Mouse (Mus musculus) heart, embryonic 15.5 days (tissue): ENCODE measurements around the gene Wdr77. TPM values are rescaled to one million over a fixed set of nuclear protein-coding genes. Genes with fewer than 3 reads are reported as not detected.
"Not testable (repeated sequence)": the region's sequence is repeated elsewhere in the genome, so short reads cannot be mapped to it uniquely, and the experiment has no call there.

Experiments
- ATAC-seq: fragments of 200-750 bp; cut with Nextera tagmentation; replicated peaks from 2 replicates; pipeline ENCODE4 v1.8.0; 2017; ENCODE audit warnings: low read depth, moderate TSS enrichment; ENCODE audit not compliant: insufficient number of reproducible peaks, insufficient read depth, low FRiP score
- H3K27ac ChIP-seq: fragments of 300-500 bp; sonication (generic); 2 replicates; pipeline ENCODE4 v1.5.1; 2015; ENCODE audit warnings: mild to moderate bottlenecking, inconsistent platforms
- H3K27me3 ChIP-seq: fragments of 300-500 bp; sonication (generic); 2 replicates; pipeline ENCODE4 v1.6.1; 2015; ENCODE audit warnings: inconsistent platforms
- H3K36me3 ChIP-seq: fragments of 300-500 bp; sonication (generic); 2 replicates; pipeline ENCODE4 v1.6.1; 2015; ENCODE audit warnings: mild to moderate bottlenecking, inconsistent platforms
- H3K4me1 ChIP-seq: fragments of 300-500 bp; sonication (generic); replicated peaks from 2 replicates; pipeline ENCODE4 v1.6.1; 2015; ENCODE audit warnings: inconsistent platforms
- H3K4me2 ChIP-seq: fragments of 300-500 bp; sonication (generic); 2 replicates; pipeline ENCODE4 v1.6.1; 2015; ENCODE audit warnings: inconsistent platforms, mild to moderate bottlenecking, moderate library complexity
- H3K4me3 ChIP-seq: fragments of 300-500 bp; sonication (generic); 2 replicates; pipeline ENCODE4 v1.5.1; 2015; ENCODE audit warnings: mild to moderate bottlenecking, inconsistent platforms
- H3K9ac ChIP-seq: fragments of 300-500 bp; sonication (generic); 2 replicates; pipeline ENCODE4 v1.6.1; 2015; ENCODE audit warnings: mild to moderate bottlenecking, inconsistent platforms
- H3K9me3 ChIP-seq: fragments of 300-500 bp; sonication (generic); replicated peaks from 2 replicates; pipeline ENCODE4 v1.6.1; 2016; ENCODE audit warnings: inconsistent platforms
- WGBS: fragments of 180-500 bp; shearing (Covaris S2); methylation state at CpG from one replicate; pipeline ENCODE4 v1.1.7; 2015; ENCODE audit warnings: mixed read lengths; 5-methylcytosine and 5-hydroxymethylcytosine counted together
- polyA plus RNA-seq: library from polyadenylated mRNA; unstranded; fragments of >200 nt; fragmentation: Nextera tagmentation; extraction: Ambion mirVana; gene quantifications from 2 replicates; pipeline ENCODE4 v1.2.1, GENCODE M21; 2015

The Wdr77 gene
- polyA plus RNA-seq: 69.9 and 92.3 TPM in 2 replicates

- Histone ChIP-seq H3K9me3 (no peaks in the 10 kb centered on the region), H3K9ac (peak within 1 kb of the TSS; percentile 99), H3K36me3 (peaks cover 48% of the 10 kb centered on the region), H3K27ac (peak within 1 kb of the TSS; percentile 96), H3K4me3 (peak within 1 kb of the TSS; percentile 98), H3K4me1 (peaks cover 37% of the 10 kb centered on the region), H3K4me2 (peak within 1 kb of the TSS; percentile 81), H3K27me3 (no peaks in the 10 kb centered on the region)
- under 1% methylated on average over 52 of the region's 52 CpGs for WGBS
- ATAC-seq: peak; percentile 95
These were observed at the start of gene Wdr77 for GRCm38 (mm10) chr3:105958974-105959580. Wdr77 (plus strand) TSS chr3:105959369.

GRCm38 (mm10) chr3:105910519-105911190 is 48.5 kb upstream of the Wdr77 start:
- H3K36me3 ChIP-seq: no peaks in the 10 kb centered on the region
- WGBS: 71% methylated on average over 11 of the region's 11 CpGs

GRCm38 (mm10) chr3:105912097-105912880 is 46.9 kb upstream of the Wdr77 start:
- no peak for ATAC-seq
- H3K4me3 ChIP-seq: no peak overlapping the region
- no peak overlapping the region for H3K27ac ChIP-seq
- H3K4me1 ChIP-seq: peaks cover 29% of the 10 kb centered on the region
- 55% methylated on average over 9 of the region's 9 CpGs for WGBS
- H3K27me3 ChIP-seq: no peaks in the 10 kb centered on the region
- no peak overlapping the region for H3K4me2 ChIP-seq
- H3K9ac ChIP-seq: no peak overlapping the region
- H3K9me3 ChIP-seq: no peaks in the 10 kb centered on the region
- H3K36me3 ChIP-seq: no peaks in the 10 kb centered on the region

More at GRCm38 (mm10) chr3:105910519-105911190, 48.5 kb upstream of the Wdr77 start:
- H3K4me1 ChIP-seq: peaks cover 29% of the 10 kb centered on the region
- no peaks in the 10 kb centered on the region for H3K9me3 ChIP-seq
- H3K4me2 ChIP-seq: no peak overlapping the region
- H3K9ac ChIP-seq: no peak overlapping the region
- ATAC-seq: no peak
- H3K4me3 ChIP-seq: no peak overlapping the region
- H3K27ac ChIP-seq: no peak overlapping the region
- H3K27me3 ChIP-seq: no peaks in the 10 kb centered on the region

- Histone ChIP-seq H3K4me2 (peak overlapping the region; percentile 17; the same call in 1 of the 2 replicates), H3K4me1 (peaks cover 26% of the 10 kb centered on the region), H3K9ac (no peak overlapping the region), H3K27ac (0 out of 2 replicates have a peak overlapping the region, but pooled peaks have one; percentile 20), H3K36me3 (no peaks in the 10 kb centered on the region), H3K27me3 (no peaks in the 10 kb centered on the region), H3K4me3 (no peak overlapping the region), H3K9me3 (no peaks in the 10 kb centered on the region)
- 12% methylated on average over 10 of the region's 10 CpGs for WGBS
- no peak; the same call in 1 of the 2 replicates for ATAC-seq
These were observed 45.1 kb upstream of the Wdr77 start for GRCm38 (mm10) chr3:105913839-105914681.

GRCm38 (mm10) chr3:105915281-105915680 is 43.9 kb upstream of the Wdr77 start:
- no peaks in the 10 kb centered on the region for H3K27me3 ChIP-seq
- 21% methylated on average over 1 of the region's 1 CpGs for WGBS
- H3K9me3 ChIP-seq: no peaks in the 10 kb centered on the region
- no peak for ATAC-seq
- H3K27ac ChIP-seq: no peak overlapping the region
- H3K4me3 ChIP-seq: no peak overlapping the region
- peaks cover 26% of the 10 kb centered on the region for H3K4me1 ChIP-seq
- H3K4me2 ChIP-seq: no peak overlapping the region
- H3K36me3 ChIP-seq: no peaks in the 10 kb centered on the region
- no peak overlapping the region for H3K9ac ChIP-seq

- ATAC-seq, H3K27ac ChIP-seq, H3K36me3 ChIP-seq, H3K9ac ChIP-seq, H3K27me3 ChIP-seq, H3K9me3 ChIP-seq, H3K4me3 ChIP-seq, H3K4me2 ChIP-seq: not testable (repeated sequence)
- peaks cover 26% of the 10 kb centered on the region for H3K4me1 ChIP-seq
These were observed 42.7 kb upstream of the Wdr77 start for GRCm38 (mm10) chr3:105916455-105916854.

- WGBS: 41% methylated on average over 10 of the region's 10 CpGs
- Histone ChIP-seq H3K36me3 (no peaks in the 10 kb centered on the region), H3K4me3 (no peak overlapping the region), H3K9me3 (no peaks in the 10 kb centered on the region), H3K4me2 (no peak overlapping the region), H3K27me3 (no peaks in the 10 kb centered on the region), H3K27ac (peak overlapping the region; percentile 3; the same call in 1 of the 2 replicates), H3K4me1 (peaks cover 18% of the 10 kb centered on the region), H3K9ac (no peak overlapping the region)
- ATAC-seq: peak; percentile 51; the same call in 1 of the 2 replicates
These were observed 41.4 kb upstream of the Wdr77 start for GRCm38 (mm10) chr3:105917656-105918354.

- no peaks in the 10 kb centered on the region for H3K9me3 ChIP-seq
- WGBS: 56% methylated on average over 3 of the region's 3 CpGs
- no peak overlapping the region for H3K4me2 ChIP-seq
- H3K4me3 ChIP-seq: no peak overlapping the region
- peaks cover 18% of the 10 kb centered on the region for H3K4me1 ChIP-seq
- no peak for ATAC-seq
- no peak overlapping the region for H3K9ac ChIP-seq
- H3K27ac ChIP-seq: peak overlapping the region; percentile 3; the same call in 1 of the 2 replicates
- no peaks in the 10 kb centered on the region for H3K27me3 ChIP-seq
- H3K36me3 ChIP-seq: no peaks in the 10 kb centered on the region
These were observed 40.8 kb upstream of the Wdr77 start for GRCm38 (mm10) chr3:105918355-105918745.

- not testable (repeated sequence) for H3K4me1 ChIP-seq, H3K36me3 ChIP-seq, H3K4me2 ChIP-seq, H3K4me3 ChIP-seq, H3K27ac ChIP-seq, ATAC-seq, H3K9ac ChIP-seq, H3K27me3 ChIP-seq, H3K9me3 ChIP-seq
These were observed 38.4 kb upstream of the Wdr77 start for GRCm38 (mm10) chr3:105920743-105921142.

- H3K27me3 ChIP-seq: no peaks in the 10 kb centered on the region
- 77% methylated on average over 2 of the region's 2 CpGs for WGBS
- H3K9me3 ChIP-seq: no peaks in the 10 kb centered on the region
- H3K36me3 ChIP-seq: no peaks in the 10 kb centered on the region
- H3K4me1 ChIP-seq: peaks cover 2% of the 10 kb centered on the region; the same call in 1 of the 2 replicates
- H3K9ac ChIP-seq: no peak overlapping the region
- H3K4me3 ChIP-seq: no peak overlapping the region
- H3K27ac ChIP-seq: no peak overlapping the region
- no peak for ATAC-seq
- no peak overlapping the region for H3K4me2 ChIP-seq
These were observed 37.2 kb upstream of the Wdr77 start for GRCm38 (mm10) chr3:105921959-105922358.
